Comparison of ENCODE assay signal across 28 mouse cellular contexts in genomic region chr7:24394054-24394453, GRCm38 (mm10). TPM values are rescaled to one million over a fixed set of nuclear protein-coding genes. Genes with fewer than 3 reads are reported as not detected.
A peak's percentile ranks its signal among the peaks of the same experiment; 100 is the strongest.
DNase-seq lines count a peak whose midpoint lies in the region; ATAC-seq and TF ChIP-seq lines count a peak whose summit lies in the region.
"Had no signal": no experiment of that assay in that cellular context is flagged by ENCODE, and none has a peak within 500 bp of the region (broad histone marks: within the 10 kb centered on the region; RNA-seq: fewer than 3 reads in every experiment).

No protein-coding gene starts in this region.

- intact Hi-C loops in left cerebral cortex, adult 2 months (cut with DNase I) = no loop called here

- H3K4me3 ChIP-seq in kidney, embryonic 14.5 days (ENCODE audit: low read length) = no peak overlapping the region
- no peak overlapping the region for H3K4me3 ChIP-seq in embryonic fibroblast, embryonic 13.5 days (ENCODE audit: insufficient read depth, low read length)
- peak overlapping the region; percentile 11; the same call in 1 of the 2 replicates for H3K4me3 ChIP-seq in liver, embryonic 12.5 days
- no peak overlapping the region for H3K4me3 ChIP-seq in forebrain, embryonic 12.5 days (replicated peaks)
- H3K4me3 ChIP-seq in left cerebral cortex, adult 2 months = no peak overlapping the region
- H3K4me3 ChIP-seq: lung, embryonic 15.5 days; midbrain, embryonic 13.5 days had no signal

- H3K4me1 ChIP-seq in kidney, embryonic 14.5 days (ENCODE audit: control insufficient read depth, insufficient read depth, low read length) = peaks cover 21% of the 10 kb centered on the region
- H3K4me1 ChIP-seq in embryonic fibroblast, embryonic 13.5 days (ENCODE audit: control insufficient read depth, insufficient read depth, low read length) = peaks cover 6% of the 10 kb centered on the region
- H3K4me1 ChIP-seq in liver, embryonic 12.5 days = peaks cover 92% of the 10 kb centered on the region
- H3K4me1 ChIP-seq in forebrain, embryonic 12.5 days = 0 out of 2 replicates have a peak, but pooled peaks cover under 1% of the 10 kb centered on the region
- H3K4me1 ChIP-seq: midbrain, embryonic 13.5 days had no signal

- no peak for DNase-seq in kidney, postnatal 10 days
- DNase-seq in ovary, adult 18-20 months (ENCODE audit: low spot score) = no peak
- DNase-seq in left cerebral cortex, adult 2 months (ENCODE audit: extremely low spot score in 1 of 2, low spot score in 2 of 2) = no peak
- DNase-seq: adrenal gland, postnatal 14 days; cerebellum, adult 11-12 months; cerebellum, postnatal 14 days; gastrocnemius, postnatal 25 days; kidney, adult 11 months; kidney, postnatal 4 days; lung, postnatal 4 days; right cerebral cortex, postnatal 14 days; spleen, adult 18-20 months had no signal

- no peak for TF ChIP-seq POLR2A in embryonic fibroblast, embryonic 13.5 days (IDR thresholded peaks at IDR 0.05; ENCODE audit: low read depth, low read length)

- no peaks in the 10 kb centered on the region for H3K36me3 ChIP-seq in kidney, embryonic 14.5 days (ENCODE audit: control insufficient read depth, insufficient read depth, low read length)
- H3K36me3 ChIP-seq in liver, embryonic 12.5 days = no peaks in the 10 kb centered on the region
- no peaks in the 10 kb centered on the region for H3K36me3 ChIP-seq in forebrain, embryonic 12.5 days (replicated peaks)
- H3K36me3 ChIP-seq: lung, embryonic 15.5 days; midbrain, embryonic 13.5 days had no signal

- H3K9ac ChIP-seq in kidney, embryonic 14.5 days (ENCODE audit: low read depth, low read length) = no peak overlapping the region
- peak overlapping the region; percentile 64 for H3K9ac ChIP-seq in liver, embryonic 12.5 days
- H3K9ac ChIP-seq in forebrain, embryonic 12.5 days = no peak overlapping the region
- H3K9ac ChIP-seq: lung, embryonic 15.5 days; midbrain, embryonic 13.5 days had no signal

- no peak for TF ChIP-seq CTCF in embryonic fibroblast, embryonic 13.5 days (IDR thresholded peaks at IDR 0.05; ENCODE audit: borderline replicate concordance, insufficient read depth, low read length)
- TF ChIP-seq CTCF in left cerebral cortex, adult 2 months (IDR thresholded peaks at IDR 0.05) = no peak

- no peak overlapping the region for H3K4me2 ChIP-seq in kidney, embryonic 14.5 days (replicated peaks; ENCODE audit: low read depth, low read length)
- H3K4me2 ChIP-seq in liver, embryonic 12.5 days = peak overlapping the region; percentile 62
- no peak overlapping the region for H3K4me2 ChIP-seq in forebrain, embryonic 12.5 days
- H3K4me2 ChIP-seq: lung, embryonic 15.5 days; midbrain, embryonic 13.5 days had no signal

- WGBS in kidney, embryonic 14.5 days = 74% methylated on average over 2 of the region's 3 CpGs
- WGBS in liver, embryonic 12.5 days (ENCODE audit: insufficient replicate concordance) = 45% methylated on average over 3 of the region's 3 CpGs
- WGBS in forebrain, embryonic 12.5 days = 88% methylated on average over 3 of the region's 3 CpGs

- H3K27me3 ChIP-seq in kidney, embryonic 14.5 days (ENCODE audit: control insufficient read depth, insufficient read depth, low read length) = no peaks in the 10 kb centered on the region
- no peaks in the 10 kb centered on the region for H3K27me3 ChIP-seq in liver, embryonic 12.5 days (replicated peaks)
- H3K27me3 ChIP-seq in forebrain, embryonic 12.5 days = no peaks in the 10 kb centered on the region
- H3K27me3 ChIP-seq: lung, embryonic 15.5 days; midbrain, embryonic 13.5 days had no signal

- ATAC-seq in kidney, embryonic 14.5 days (ENCODE audit: low FRiP score, low TSS enrichment) = no peak
- 0 out of 2 replicates have a peak, but pooled peaks have one; percentile 33 for ATAC-seq in liver, embryonic 12.5 days
- peak; percentile 5; the same call in 1 of the 2 replicates for ATAC-seq in megakaryocyte progenitor cell, adult 5-6 weeks (replicated peaks; ENCODE audit: poor library complexity)
- no peak for ATAC-seq in forebrain, embryonic 12.5 days (ENCODE audit: low FRiP score)
- ATAC-seq: forebrain, embryonic 14.5 days; hindbrain, postnatal 0 days; midbrain, embryonic 13.5 days had no signal

- peak overlapping the region; percentile 62; the same call in 1 of the 2 replicates for H3K27ac ChIP-seq in kidney, embryonic 14.5 days (ENCODE audit: low read depth, low read length)
- H3K27ac ChIP-seq in embryonic fibroblast, embryonic 13.5 days (ENCODE audit: insufficient read depth, low read length) = peak overlapping the region; percentile 43
- peak overlapping the region; percentile 99 for H3K27ac ChIP-seq in liver, embryonic 12.5 days
- H3K27ac ChIP-seq in forebrain, embryonic 12.5 days = no peak overlapping the region
- no peak overlapping the region for H3K27ac ChIP-seq in left cerebral cortex, adult 2 months
- H3K27ac ChIP-seq: hindbrain, postnatal 0 days; lung, embryonic 15.5 days; midbrain, embryonic 13.5 days had no signal

- H3K9me3 ChIP-seq in kidney, embryonic 14.5 days (ENCODE audit: control insufficient read depth, low read length) = no peaks in the 10 kb centered on the region
- no peaks in the 10 kb centered on the region for H3K9me3 ChIP-seq in liver, embryonic 12.5 days (replicated peaks)
- no peaks in the 10 kb centered on the region for H3K9me3 ChIP-seq in forebrain, embryonic 12.5 days
- H3K9me3 ChIP-seq: G1E; lung, embryonic 15.5 days; midbrain, embryonic 13.5 days had no signal

RNA-seq across cellular contexts. Expression of gene Smg9, which starts 5.4 kb away (rescaled TPM):
- polyA plus RNA-seq in kidney, embryonic 14.5 days (2014; fragmentation: Nextera tagmentation; extraction: Ambion mirVana) = 25.0 and 32.3 TPM in 2 replicates
- polyA plus RNA-seq in embryonic fibroblast, embryonic 13.5 days (2011; ENCODE audit: insufficient read length, low read depth, missing spikeins) = 14.8 and 18.1 TPM in 2 replicates
- 22.9 and 23.5 TPM in 2 replicates for polyA plus RNA-seq in liver, embryonic 12.5 days (2016; fragmentation: Nextera tagmentation; extraction: Ambion mirVana)
- 10.8 and 18.1 TPM in 2 replicates for total RNA-seq in megakaryocyte progenitor cell, adult 5-6 weeks (2015)
- 16.0 and 20.8 TPM in 2 replicates for total RNA-seq in megakaryocyte progenitor cell, adult 5-6 weeks (2017)
- 25.6 and 29.1 TPM in 2 replicates for polyA plus RNA-seq in forebrain, embryonic 12.5 days (2016; fragmentation: Nextera tagmentation; extraction: Ambion mirVana)
- 10 to 100 TPM; 43.7 to 47.5 TPM for total RNA-seq in left cerebral cortex, adult 2 months (2021)

RNA-seq across cellular contexts. Expression of gene Kcnn4, which starts 24.0 kb away (rescaled TPM):
- 2.6 and 3.3 TPM in 2 replicates for polyA plus RNA-seq in kidney, embryonic 14.5 days (2014; fragmentation: Nextera tagmentation; extraction: Ambion mirVana)
- polyA plus RNA-seq in embryonic fibroblast, embryonic 13.5 days (2011; ENCODE audit: insufficient read length, low read depth, missing spikeins) = 1.9 and 3.4 TPM in 2 replicates
- polyA plus RNA-seq in liver, embryonic 12.5 days (2016; fragmentation: Nextera tagmentation; extraction: Ambion mirVana) = 159 and 161 TPM in 2 replicates
- total RNA-seq in megakaryocyte progenitor cell, adult 5-6 weeks (2015) = 20.5 and 28.0 TPM in 2 replicates
- total RNA-seq in megakaryocyte progenitor cell, adult 5-6 weeks (2017) = 48.6 and 57.7 TPM in 2 replicates
- polyA plus RNA-seq in forebrain, embryonic 12.5 days (2016; fragmentation: Nextera tagmentation; extraction: Ambion mirVana) = 1.1 and 1.4 TPM in 2 replicates
- under 1 TPM; 0.19 to 0.45 TPM for total RNA-seq in left cerebral cortex, adult 2 months (2021)

RNA-seq across cellular contexts. Expression of gene Lypd5, which starts 45.1 kb away (rescaled TPM):
- polyA plus RNA-seq in kidney, embryonic 14.5 days (2014; fragmentation: Nextera tagmentation; extraction: Ambion mirVana) = not detected in 2 replicates
- polyA plus RNA-seq in embryonic fibroblast, embryonic 13.5 days (2011; ENCODE audit: insufficient read length, low read depth, missing spikeins) = not detected in 2 replicates
- not detected in 2 replicates for polyA plus RNA-seq in liver, embryonic 12.5 days (2016; fragmentation: Nextera tagmentation; extraction: Ambion mirVana)
- total RNA-seq in megakaryocyte progenitor cell, adult 5-6 weeks (2015) = not detected in 2 replicates
- not detected in 2 replicates for total RNA-seq in megakaryocyte progenitor cell, adult 5-6 weeks (2017)
- polyA plus RNA-seq in forebrain, embryonic 12.5 days (2016; fragmentation: Nextera tagmentation; extraction: Ambion mirVana) = not detected in 2 replicates
- not detected for total RNA-seq in left cerebral cortex, adult 2 months (2021)
- total RNA-seq: adrenal gland, postnatal 14 days; G1E; gastrocnemius, postnatal 25 days; heart, adult 8-10 months; hematopoietic stem cell, adult 5-6 weeks; hindbrain, postnatal 0 days; layer of hippocampus, postnatal 14 days; left cerebral cortex, postnatal 36 days had no signal
- polyA plus RNA-seq: forebrain, embryonic 14.5 days; G1E; heart, embryonic 16.5 days; lung, embryonic 15.5 days; midbrain, embryonic 13.5 days; neural tube, embryonic 14.5 days had no signal

RNA-seq across cellular contexts. Expression of gene Irgc1, which starts 58.0 kb away (rescaled TPM):
- not detected in 2 replicates for polyA plus RNA-seq in kidney, embryonic 14.5 days (2014; fragmentation: Nextera tagmentation; extraction: Ambion mirVana)
- not detected in 2 replicates for polyA plus RNA-seq in embryonic fibroblast, embryonic 13.5 days (2011; ENCODE audit: insufficient read length, low read depth, missing spikeins)
- not detected in 2 replicates for polyA plus RNA-seq in liver, embryonic 12.5 days (2016; fragmentation: Nextera tagmentation; extraction: Ambion mirVana)
- 0.07 TPM in 1 of 2 replicates, not detected in the other for total RNA-seq in megakaryocyte progenitor cell, adult 5-6 weeks (2015)
- total RNA-seq in megakaryocyte progenitor cell, adult 5-6 weeks (2017) = not detected in 2 replicates
- not detected in 2 replicates for polyA plus RNA-seq in forebrain, embryonic 12.5 days (2016; fragmentation: Nextera tagmentation; extraction: Ambion mirVana)
- total RNA-seq in left cerebral cortex, adult 2 months (2021) = under 1 TPM in 1 of 2 experiments, not detected in 1; 0.77 TPM
- total RNA-seq: adrenal gland, postnatal 14 days; gastrocnemius, postnatal 25 days; hematopoietic stem cell, adult 5-6 weeks; hindbrain, postnatal 0 days; layer of hippocampus, postnatal 14 days had no signal
- polyA plus RNA-seq: forebrain, embryonic 14.5 days; hindbrain, postnatal 0 days; lung, embryonic 15.5 days; midbrain, embryonic 13.5 days; neural tube, embryonic 14.5 days had no signal

Comparison
In these comparisons a context has a peak if more than half of its experiments do, and no peak if none do; other contexts are left out.
1. ATAC-seq: peak in liver, embryonic 12.5 days (single experiment) and megakaryocyte progenitor cell, adult 5-6 weeks (single experiment); none in kidney, embryonic 14.5 days (single experiment) and forebrain, embryonic 12.5 days (single experiment).
2. H3K27ac ChIP-seq: peak in kidney, embryonic 14.5 days (single experiment), embryonic fibroblast, embryonic 13.5 days (single experiment) and liver, embryonic 12.5 days (single experiment); none in forebrain, embryonic 12.5 days (single experiment) and left cerebral cortex, adult 2 months (single experiment).
3. RNA of gene Kcnn4, which starts 24.0 kb away (polyA plus RNA-seq): 159 to 161 TPM in liver, embryonic 12.5 days; 2.6 to 3.3 TPM in kidney, embryonic 14.5 days, 1.9 to 3.4 TPM in embryonic fibroblast, embryonic 13.5 days and 1.1 to 1.4 TPM in forebrain, embryonic 12.5 days; every median in the first group is over 10 times any median in the second.